Mouse (Mus musculus) lung, postnatal 14 days (tissue): Measurements from ENCODE around the gene Pea15a.

Experiments
- DNase-seq: peaks from one replicate; pipeline ENCODE4 v3.0.0; 2021

Pea15a gene

DNA sequence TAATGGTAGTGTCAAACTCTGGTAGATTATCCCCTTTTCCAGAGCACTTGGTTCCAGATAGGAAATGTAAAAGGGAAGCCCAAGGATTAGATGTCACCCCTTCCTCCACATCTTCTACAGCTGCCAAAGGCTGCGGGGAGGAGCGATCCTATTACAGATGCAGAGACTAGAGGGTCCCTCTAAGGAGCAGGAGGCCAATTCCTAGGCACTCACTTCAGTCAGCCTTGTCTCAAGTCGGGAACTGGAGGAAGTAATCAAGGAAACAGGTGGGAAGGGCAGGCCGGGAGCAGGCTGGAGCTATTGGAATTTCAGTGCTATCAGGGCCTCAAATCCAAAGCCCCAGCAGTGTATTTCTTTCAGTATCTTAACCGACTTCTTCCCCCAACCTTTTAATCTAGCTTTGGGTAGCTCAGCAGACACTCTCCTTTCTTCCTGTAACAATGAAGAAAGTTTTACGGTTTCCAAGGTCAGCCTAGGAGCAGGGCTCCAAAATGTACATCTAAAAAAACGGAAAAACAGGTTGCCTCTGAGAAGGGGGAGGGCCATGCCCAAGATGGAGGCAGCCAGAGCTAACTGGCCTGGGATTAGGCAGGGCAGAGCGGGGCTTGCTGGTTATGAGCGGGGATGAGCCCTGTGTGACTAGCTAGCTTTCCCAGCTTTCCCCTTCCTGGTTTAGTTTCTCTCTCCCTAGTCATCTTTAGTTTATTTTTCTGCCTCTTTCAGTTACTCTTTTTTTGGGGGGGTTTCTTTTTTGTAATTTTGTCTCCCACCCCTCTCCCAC is 2.4 kb downstream of the Pea15a start:
- no peak for DNase-seq

- no peak for DNase-seq
Measured at GRCm38 (mm10) chr1:172203566-172203965, 3.0 kb downstream of the Pea15a start.

DNA sequence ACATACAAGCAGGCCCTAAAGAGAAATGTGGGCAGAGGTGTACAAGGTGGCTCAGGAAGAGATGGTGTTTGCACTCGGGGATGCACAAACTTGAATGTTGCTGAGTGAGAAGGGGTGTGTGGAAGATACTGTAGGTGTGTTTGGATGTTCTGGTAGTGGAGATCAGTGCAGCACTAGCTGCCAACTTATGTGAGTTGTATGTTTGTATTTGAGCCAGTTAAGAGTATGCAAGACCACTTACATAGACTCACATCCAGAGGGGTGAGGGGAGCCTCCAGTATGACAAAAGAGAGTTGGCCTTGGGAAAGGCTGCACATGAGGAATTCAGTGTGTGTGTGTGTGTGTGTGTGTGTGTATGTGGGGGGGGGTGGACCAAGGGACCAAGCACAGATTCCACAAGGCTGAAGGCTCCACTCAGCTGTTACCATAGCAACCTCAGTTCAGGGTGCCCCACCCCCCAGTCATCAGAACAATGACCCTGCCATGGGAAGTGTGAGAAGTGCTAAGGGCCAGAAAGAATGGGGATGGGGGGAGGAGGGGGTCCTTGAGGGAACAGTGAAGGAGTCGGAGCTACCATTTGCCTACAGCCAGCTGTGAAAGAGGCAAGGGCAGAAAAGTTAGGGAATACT is 3.6 kb downstream of the Pea15a start:
- no peak for DNase-seq

- no peak for DNase-seq
Measured at GRCm38 (mm10) chr1:172201967-172202880, 4.4 kb downstream of the Pea15a start.

DNA sequence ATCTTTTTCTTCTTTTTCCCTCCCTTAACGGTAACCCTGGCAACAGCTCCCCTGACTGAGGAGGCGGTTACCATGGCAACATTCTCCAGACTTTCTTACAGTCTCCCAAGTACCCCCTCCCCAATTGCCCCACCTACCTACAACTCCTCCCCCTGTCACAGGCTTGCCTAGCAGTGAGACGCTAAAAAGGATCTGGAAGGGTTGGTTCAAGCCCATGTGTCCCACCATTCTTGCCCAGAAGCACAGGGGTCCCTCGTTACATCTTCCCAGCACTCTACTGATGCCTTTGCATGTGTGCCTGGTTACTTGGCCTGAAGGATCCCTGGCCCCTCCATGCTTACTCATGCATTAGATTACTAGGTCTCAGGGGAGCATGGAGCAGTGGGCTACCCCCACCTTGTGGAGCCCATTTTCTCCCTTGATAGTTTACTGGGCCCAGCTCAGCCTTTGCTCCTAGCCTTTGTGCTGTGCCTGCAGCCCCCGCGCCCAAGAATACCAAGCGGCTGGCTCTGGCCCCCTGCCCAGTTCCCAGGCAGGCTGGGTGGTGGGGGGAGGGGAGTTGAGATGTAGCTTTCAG is 5.6 kb downstream of the Pea15a start:
- no peak for DNase-seq

- DNase-seq = no peak
Measured at GRCm38 (mm10) chr1:172200161-172200560, 6.4 kb downstream of the Pea15a start.

DNA sequence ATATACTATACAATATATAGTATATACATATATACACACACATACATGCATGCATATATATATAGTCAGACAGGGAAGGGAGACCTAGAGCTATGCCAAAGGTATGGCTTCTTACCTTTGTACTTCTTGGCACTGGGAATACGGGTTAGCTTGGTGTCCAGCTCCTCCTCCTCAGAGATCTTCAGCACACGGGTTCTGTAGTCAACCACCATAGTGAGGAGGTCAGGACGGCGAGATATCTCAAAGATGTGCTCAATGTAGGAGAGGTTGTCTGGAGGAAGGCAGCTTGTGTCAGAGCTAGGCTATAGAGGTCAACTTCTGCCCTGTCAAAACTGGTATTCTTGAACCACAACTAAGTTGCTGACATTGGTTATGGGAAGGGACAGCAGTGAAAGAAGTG is 7.6 kb downstream of the Pea15a start:
- DNase-seq = no peak

DNA sequence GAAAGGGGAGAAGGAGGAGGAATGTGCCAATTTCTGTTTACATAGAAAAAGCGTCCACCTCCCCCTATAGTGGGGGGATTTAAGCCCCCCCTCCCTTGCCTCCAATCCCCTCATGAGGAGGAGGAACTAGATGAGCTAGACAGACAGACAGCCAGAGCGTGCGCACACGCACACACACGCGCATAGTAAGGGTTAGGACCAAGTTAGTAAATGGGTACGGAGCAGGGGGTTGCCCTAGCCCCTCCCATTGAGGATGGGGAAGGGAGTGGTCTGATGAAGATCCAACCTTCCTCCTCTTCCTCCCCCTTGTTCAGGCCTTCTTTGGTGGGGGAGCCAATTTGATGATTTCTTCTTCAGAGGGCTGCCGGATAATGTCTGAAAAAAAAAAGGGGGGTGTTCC is 8.3 kb downstream of the Pea15a start:
- no peak for DNase-seq

DNA sequence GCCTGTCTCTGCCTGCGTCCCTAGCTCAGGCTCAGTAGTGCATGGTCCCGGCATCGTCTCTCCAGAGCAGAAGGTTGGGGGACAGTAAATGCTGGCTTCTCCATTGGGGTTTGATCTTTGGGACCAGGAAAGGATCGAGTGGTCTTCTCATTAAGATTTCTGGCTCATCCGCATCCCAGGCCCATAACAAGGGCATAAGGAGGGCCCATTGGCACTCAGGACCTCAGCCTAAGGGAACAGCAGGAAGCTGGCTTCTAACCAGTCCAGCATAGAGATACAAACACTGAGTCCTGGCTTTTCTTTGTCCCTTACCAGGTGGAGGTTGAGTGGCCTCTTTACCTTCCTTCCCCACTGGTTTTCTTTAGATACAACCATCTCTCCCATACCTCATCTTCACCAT is 8.8 kb downstream of the Pea15a start:
- DNase-seq = no peak

- DNase-seq = no peak
Measured at GRCm38 (mm10) chr1:172197146-172197545, 9.5 kb downstream of the Pea15a start.

- DNase-seq = no peak
Measured at GRCm38 (mm10) chr1:172194435-172194834, 12.2 kb downstream of the Pea15a start.

DNA sequence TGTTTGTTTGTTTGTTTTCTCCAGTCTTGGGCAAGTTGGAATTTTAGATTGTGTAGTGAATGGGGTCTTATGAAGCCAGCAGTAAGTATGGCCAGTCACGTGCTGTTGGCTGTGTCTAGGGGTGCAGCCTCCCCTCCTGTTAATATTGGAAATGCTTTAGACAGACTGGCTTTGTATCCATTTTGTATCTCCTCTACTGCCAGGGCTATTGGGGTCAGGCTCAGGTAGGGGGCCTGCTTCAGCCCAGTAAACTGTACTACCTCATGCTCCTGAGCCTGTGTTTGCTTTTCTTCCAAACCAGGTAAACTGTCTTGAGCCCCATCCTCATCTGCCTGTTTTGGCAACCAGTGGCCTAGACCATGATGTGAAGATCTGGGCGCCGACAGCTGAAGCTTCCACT is 14.4 kb downstream of the Pea15a start:
- DNase-seq = no peak

GRCm38 (mm10) chr1:172191578-172191977 is 15.0 kb downstream of the Pea15a start:
- DNase-seq = no peak

DNA sequence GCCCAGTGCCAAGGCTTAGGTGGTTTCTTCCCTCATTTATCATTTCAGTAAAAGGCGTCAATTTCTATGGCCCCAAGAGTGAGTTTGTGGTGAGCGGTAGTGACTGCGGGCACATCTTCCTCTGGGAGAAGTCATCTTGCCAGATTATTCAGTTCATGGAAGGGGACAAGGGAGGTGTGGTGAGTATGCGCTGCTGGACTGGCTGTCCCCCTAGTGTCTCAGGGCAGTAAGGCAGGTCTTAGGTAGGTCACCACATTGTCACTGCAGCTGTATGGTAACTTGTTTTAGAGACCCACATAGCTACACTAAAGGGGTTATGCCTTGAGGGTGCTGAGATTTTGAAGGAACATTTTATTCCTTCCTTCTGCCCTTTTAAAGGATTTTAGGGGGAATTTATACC is 17.7 kb downstream of the Pea15a start:
- no peak for DNase-seq

GRCm38 (mm10) chr1:172186401-172187289 is 20.0 kb downstream of the Pea15a start:
- no peak for DNase-seq

DNA sequence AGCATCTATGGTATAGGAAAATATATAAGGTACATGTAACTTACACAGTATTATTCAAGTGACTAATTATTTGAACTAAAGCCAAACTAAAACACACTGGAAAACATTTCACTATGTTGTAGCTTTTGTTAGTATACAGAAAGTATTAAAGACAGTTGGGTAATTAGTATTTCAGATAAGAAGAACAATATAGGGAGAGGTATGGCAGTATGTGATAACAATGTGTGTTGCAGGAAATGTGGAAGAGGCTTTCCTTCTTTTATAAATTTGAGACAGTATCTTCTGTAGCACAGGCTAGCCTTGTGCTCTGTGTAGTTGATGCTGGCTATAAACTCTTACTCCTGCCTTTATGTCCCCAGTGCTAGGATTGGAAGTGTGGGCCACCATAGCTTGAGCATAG is 22.7 kb downstream of the Pea15a start:
- no peak for DNase-seq

DNA sequence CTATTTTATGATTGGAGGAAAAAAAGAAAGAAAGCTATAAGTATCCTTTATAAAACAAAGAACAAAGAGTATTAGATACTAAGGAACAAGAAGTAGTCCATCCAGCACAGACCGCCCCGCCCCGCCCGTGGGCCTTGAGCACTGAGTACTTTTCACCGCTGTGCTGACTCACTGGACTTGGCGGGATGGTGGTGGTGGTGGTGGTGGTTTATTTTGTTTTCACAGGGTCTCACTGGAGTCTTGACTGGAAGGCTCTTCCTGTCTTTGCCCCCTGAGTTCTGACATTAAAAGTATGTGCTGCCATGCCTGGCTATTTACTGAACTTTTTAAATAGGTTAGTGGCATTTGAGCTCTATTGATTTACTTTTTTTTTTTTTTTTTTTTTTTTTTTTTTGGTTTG is 23.5 kb downstream of the Pea15a start:
- DNase-seq = no peak

- no peak for DNase-seq
Measured at GRCm38 (mm10) chr1:172181777-172182176, 24.8 kb downstream of the Pea15a start.

DNA sequence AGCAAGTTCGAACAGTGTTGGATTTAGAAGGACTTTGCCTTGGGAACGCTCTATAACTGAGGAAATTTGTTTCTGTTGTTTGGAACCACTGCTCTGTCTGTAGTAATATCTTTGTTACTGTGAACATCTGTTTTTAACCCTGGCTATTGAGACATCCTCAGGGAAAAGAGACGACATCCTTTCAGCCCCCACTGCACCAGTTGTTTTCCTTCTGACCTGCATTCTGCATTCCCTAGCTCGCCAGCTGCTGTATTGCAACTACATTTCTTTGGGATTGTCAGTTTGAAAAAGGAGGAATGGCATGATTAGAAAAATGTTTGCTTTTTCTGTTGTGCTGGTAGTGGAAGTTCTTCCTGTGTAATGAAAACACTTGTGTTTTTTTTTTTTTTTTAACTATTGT is 25.7 kb downstream of the Pea15a start:
- DNase-seq = no peak

- DNase-seq = no peak
Measured at GRCm38 (mm10) chr1:172179102-172179501, 27.5 kb downstream of the Pea15a start.

- no peak for DNase-seq
Measured at GRCm38 (mm10) chr1:172177791-172178190, 28.8 kb downstream of the Pea15a start.

DNA sequence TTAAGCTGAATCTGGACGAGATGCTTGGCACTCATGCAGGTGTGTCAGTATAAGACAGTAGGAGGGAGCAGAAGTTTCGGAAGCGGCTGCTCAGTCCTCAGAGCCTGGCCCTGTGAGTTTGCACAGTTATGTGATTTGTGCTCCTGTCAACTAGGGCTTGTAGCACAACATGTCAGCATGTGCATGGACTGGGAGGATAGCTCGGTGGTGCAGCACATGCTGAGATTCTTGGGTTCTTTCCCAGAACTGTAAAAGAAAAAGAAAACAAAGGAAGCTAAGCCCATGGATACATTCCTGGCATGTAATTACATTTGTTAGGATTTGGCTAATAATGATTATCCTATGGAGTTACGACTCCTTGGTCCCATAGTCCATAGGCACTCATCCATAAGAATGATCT is 33.4 kb downstream of the Pea15a start:
- DNase-seq = no peak
